Mouse (Mus musculus) A20 (cell line): ENCODE results near the gene Poc1a.

ENCODE experiments used
- DNase-seq: peaks from one replicate; pipeline ENCODE4 v3.0.0-alpha.2; 2011; ENCODE audit warnings: low read depth, low spot score

The Poc1a gene

DNA sequence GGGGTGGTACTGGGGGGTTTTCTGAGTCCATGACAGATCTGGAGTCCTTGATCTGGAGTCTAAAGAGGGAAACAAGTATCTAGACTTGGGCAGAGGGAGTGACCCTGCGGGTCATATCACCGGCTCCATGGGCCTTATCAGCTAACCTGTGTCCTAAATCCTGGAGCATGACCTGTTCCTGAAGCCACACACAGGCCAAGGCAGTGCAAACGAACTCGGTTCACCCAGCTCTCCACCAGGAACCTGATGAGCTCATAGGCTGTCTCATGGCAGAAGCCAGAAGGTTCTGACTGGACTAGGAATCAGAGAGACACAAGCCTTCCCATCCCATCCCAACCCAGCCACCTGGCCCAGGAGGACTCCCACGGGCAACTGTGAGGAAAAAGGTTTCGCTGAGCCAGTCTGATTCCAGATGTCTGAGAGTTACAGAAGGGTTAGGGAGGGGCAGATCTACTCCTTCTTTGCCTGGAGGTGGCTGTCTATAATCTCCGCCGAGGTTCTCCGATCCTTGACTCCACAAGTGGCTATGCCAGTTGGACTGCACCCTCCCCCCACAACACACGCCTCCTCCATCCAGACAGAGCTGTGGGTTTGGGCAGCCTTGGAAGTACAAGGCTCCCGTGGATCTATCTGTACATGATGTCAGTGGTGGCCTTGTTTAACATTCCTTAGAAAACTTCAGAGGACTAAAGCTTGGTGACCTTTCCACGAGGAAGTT, 15.3 kb upstream of the Poc1a start:
- DNase-seq: no peak

GRCm38 (mm10) chr9:106266936-106267657, 13.8 kb upstream of the Poc1a start:
- no peak for DNase-seq

GRCm38 (mm10) chr9:106268421-106268820, 12.4 kb upstream of the Poc1a start:
- peak; percentile 10 for DNase-seq

DNA sequence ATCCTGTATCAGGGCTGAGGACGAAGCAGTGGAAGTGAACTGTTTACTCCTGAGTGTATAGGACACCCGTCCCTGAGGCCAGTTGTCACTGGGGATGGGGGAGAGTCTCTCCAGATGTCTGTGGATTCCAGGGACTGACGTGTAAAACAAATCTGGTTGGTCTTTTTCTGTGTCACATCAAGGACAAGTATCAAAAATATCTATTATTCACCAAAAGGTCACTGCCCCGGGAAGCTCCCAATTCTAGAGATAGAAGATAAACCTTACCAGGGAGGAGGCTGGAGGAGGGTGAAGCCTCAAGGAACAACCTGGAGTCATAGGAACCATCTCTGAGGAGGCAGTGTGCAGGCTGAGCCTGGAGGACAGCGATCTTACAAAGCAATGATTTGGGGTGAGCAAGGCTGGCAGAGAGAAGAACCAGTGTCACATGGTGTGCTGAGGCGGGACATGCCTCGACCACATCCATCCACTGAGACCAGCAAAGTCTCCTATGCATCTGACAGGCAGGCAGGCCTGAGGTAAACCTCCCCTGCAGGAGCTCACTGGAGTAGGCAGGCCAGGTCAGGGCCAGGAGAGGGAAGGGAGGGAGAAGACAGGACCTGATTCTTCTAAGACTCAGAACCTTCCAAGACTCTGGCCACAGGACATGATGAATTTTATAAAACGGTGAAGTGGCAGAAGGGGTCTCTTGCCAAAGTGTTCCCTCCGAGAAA, 11.6 kb upstream of the Poc1a start:
- DNase-seq: no peak

- DNase-seq: no peak
Observed at GRCm38 (mm10) chr9:106269879-106270278, 11.0 kb upstream of the Poc1a start.

- no peak for DNase-seq
Observed at GRCm38 (mm10) chr9:106270656-106271055, 10.2 kb upstream of the Poc1a start.

DNA sequence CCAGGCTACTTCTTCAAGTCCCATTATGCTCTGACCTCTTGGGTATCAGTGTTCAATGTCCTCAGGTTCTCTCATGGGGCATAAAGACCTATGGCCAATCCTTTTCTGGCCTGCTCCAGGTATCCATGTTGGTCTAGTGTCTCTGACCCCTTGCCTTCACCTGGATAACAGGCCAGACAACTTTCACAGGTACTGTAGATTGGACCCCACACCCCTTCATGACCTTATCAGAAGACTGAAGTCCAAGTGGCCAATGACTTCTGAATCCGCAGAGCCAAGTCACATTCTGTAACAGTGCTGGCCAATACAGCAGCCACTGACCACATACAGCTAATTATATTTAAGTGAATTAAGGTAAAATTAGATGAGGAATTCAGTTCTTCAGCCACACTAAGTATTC, 8.6 kb upstream of the Poc1a start:
- DNase-seq: no peak

- DNase-seq: no peak
Observed at GRCm38 (mm10) chr9:106273276-106273675, 7.6 kb upstream of the Poc1a start.

DNA sequence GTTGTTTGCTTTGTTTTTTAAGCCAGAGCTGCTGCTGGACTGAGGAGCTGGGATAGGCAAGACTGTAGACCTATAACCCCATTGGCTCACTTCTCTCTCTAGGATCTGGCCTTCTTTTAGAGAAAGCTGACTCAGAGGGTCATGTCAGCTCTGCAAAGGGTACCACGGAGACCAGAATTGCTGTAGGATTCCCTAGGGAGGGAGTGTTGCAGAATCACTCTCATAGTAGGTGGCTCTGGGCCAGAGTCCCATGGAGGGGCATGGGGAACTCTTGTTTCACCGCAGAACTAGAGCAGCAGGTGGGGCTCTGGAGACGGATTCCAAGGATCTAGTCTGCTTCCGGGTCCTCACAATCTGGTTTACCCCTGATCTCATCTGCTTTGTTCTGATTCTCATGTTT, 7.1 kb upstream of the Poc1a start:
- DNase-seq: no peak

GRCm38 (mm10) chr9:106274652-106275180, 6.1 kb upstream of the Poc1a start:
- no peak for DNase-seq

GRCm38 (mm10) chr9:106275806-106276205, 5.1 kb upstream of the Poc1a start:
- no peak for DNase-seq

GRCm38 (mm10) chr9:106280386-106280785, 475 bp upstream of the Poc1a start:
- peak; percentile 80 for DNase-seq

DNA sequence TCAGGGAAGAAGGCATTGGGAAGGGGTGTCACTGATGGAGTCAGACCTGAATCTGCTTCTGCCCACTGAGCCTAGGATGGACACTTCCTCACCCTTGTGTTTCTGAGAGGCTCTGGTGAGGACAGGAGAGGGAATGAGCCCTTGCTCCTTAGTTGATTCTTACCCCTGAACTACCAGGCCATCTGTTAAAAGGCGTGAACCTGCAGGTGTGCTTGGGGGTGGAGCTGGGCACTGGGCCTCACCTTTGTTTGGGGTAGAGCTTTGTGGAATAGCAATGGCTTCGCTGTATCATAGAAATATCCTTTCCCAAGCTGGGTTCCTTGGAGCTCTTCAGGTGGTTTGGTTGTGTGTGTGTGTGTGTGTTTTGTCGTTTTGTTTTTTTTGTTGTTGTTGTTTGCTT, 1.2 kb downstream of the Poc1a start:
- DNase-seq: no peak

DNA sequence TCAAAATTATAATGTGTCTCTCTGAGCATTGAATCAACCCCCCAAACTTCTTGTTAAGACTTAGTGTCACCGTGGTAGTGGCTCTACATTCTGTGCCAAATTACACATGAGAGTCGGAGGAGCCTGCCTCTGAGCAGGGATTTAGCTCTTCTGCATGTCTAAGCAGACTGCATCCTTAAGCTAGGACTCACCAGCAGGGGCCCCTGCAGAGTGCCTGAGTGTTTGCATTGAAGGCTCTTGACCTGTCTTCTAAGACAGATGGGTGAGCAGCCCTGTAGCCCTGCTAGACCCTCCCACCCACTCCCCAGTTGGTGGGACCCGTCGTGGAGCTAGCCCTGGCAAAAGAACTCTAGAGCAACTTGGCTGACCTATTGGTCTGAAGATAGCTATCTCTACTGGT, 6.3 kb downstream of the Poc1a start:
- no peak for DNase-seq

DNA sequence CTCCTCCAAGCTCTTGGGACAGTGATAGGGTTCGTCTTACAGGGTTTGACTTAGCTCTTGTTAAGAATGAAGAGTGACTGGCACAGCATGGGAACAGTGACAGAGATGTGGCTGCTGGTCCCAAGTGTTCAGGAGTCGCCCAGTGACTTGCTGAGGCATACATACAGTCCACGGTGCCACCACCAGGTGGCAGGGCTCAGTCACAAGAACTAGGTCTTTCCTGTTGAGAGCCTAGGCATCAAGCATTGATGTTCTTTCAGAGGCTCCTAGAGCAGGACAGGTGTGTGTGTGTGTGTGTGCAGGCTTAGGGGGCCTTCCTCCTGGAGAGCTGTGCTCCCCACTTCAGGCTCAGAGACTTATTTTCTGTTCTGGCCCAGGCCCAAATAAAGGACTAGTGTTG, 8.0 kb downstream of the Poc1a start:
- DNase-seq: peak; percentile 76

DNA sequence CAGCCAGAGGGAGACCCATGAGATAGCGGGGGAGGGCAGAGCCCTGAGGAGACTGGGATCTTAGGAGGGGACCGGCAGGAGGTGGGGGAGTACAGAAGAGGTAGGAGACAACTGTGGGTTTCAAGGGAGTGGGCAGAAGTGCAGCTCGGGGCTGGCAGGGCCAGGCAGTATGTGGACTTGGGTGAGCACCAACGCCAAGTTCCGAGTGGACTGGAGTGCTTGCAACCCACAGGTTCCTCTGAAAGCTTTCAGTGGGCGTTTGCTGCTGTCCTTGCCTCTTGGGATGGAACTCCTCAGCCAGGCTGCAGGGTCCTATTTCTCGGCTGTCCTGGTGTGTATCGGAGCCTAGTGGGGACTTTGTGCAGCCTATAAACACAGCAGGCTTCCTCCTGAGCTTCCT, 9.0 kb downstream of the Poc1a start:
- no peak for DNase-seq

DNA sequence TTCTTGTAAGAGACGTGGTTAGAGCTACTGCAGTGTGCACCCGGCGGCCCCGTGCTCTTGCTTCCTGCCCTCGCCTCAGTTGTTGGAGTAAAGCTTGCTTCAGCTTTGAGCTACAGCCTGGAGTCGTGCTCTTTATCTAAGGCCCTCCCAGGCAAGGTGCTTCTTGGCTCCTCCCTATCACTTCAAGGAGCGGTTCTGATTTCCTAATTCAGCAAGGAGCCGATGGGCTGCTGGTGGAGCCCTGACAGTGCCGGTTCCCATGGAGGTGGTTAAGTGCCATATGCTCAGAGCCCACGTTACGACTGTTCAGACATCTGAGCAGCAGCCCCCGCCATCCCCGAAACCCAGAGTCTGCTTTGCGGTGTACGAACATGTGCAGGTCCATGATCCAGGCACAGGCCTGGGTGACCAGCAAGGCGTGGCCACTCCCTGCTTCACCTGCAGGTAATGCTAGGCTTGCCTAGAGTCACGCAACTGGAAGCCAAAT, 9.8 kb downstream of the Poc1a start:
- DNase-seq: no peak

DNA sequence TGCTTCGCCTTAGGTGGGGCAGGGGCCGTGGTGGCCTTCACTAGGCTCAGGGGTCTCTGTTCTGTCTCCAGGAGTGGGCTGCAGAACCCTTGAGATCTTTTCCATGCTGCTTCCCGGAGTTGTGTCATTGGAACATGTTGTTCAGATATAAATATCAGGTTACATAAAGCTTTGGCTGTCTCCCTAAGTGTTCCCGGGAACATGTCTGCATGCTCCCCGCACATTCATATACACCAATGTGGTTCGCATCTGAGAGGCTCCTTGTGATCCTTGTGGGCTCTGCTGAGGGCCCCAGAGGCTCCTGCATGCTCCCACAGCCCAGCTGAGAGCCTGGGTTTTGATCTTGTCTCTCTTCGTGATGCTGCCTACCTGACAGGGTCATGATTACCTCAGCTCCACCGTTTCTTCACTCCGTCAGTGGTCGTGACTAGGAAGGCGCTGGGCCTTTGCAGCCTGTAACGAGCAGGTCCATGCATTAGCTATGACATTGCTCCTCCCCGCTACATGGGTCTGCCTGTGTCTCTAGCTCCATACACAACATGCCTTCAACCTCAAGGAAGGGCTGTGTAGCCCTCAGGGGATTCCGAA, 12.8 kb downstream of the Poc1a start:
- DNase-seq: no peak

GRCm38 (mm10) chr9:106296637-106297174, 15.8 kb downstream of the Poc1a start:
- DNase-seq: no peak

DNA sequence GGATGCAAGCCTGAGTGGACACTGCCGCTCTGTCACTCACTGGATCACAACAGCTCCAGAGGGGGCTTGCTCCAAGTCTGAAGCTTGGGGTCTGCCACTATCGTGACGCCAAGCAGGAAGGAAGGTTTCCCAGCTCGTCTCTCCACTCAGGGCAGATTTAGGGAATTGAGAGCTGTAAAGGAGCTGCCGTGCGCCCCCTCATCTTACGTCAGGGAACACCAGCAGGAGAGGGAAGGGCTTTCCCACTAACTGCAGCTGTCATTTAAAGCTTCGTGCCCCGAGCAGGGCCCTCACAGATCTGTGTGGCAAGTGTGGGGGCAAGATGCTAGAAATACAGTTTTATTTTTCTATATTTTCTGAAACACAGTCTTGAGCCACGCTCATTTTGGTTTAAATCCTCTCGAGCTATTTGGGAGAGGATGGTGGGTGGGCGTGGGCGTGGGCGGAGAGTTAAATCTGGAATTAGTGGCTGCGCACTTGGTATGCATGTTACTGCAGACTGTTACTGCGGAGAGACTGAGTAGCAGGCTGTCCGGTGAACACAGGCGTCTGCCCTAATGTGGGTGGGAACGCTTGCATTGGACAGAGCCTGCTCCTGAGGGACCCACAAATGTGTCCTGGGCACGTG, 19.4 kb downstream of the Poc1a start:
- DNase-seq: no peak

GRCm38 (mm10) chr9:106300949-106301348, 20.1 kb downstream of the Poc1a start:
- DNase-seq: no peak
